Mouse (Mus musculus) liver, adult (tissue): ENCODE results near the gene Gm8978.
"Not testable (repeated sequence)": the region's sequence is repeated elsewhere in the genome, so short reads cannot be mapped to it uniquely, and the experiment has no call there.

Experiments
- GATA4 ChIP-seq: IDR thresholded peaks from 2 replicates; pipeline ENCODE4 v1.6.1; 2014; ENCODE audit warnings: mild to moderate bottlenecking, low read length; ENCODE audit not compliant: insufficient replicate concordance

Gm8978 gene

DNA sequence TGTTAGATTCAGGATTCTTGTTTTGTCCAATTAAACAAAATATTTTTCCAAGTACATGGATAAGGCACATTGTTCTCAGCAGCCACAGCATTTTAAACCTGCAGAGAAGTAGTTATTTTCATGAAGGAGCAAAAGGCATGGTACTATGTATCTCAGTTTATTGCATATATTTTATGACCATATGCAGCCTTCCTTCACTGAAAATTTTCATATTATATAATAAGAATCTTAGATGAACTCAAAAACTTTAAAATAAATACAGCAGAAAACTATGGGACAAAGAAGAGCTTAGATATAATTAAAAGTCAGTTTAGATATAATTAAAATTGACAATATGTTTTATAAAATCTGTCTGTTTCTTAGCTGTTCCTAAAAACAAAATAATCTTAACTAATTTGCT lies at the start of gene Gm8978:
Gm8978 (minus strand) TSS at position 101 of the 400 bp plus-strand sequence.
- not testable (repeated sequence) for TF ChIP-seq GATA4
